Mouse (Mus musculus): Measurements from ENCODE around the gene Fbxl8. TPM values are rescaled to one million over a fixed set of nuclear protein-coding genes. Genes with fewer than 3 reads are reported as not detected.

Fbxl8 gene
- polyA plus RNA-seq, 1 experiment from 2014 or later = 2.9 TPM

MicroRNAs within 50 kb of the gene (microRNA counts, 519-probe panel; counts per million panel counts)
- 1,862 counts per million, percentile 12 among the panel's probes with 10 or more counts for microRNA mmu-miR-328

Small RNA genes within 50 kb of the gene (microRNA-seq; reads per million reads assigned to microRNA genes)
- gene Gm27320 (ENCODE audit: borderline number of aligned reads) (not detected), gene Mir328 (ENCODE audit: borderline number of aligned reads) (182 reads per million, percentile 58 among the genes with 10 or more reads in this experiment)

Other genes with a start within 250 kb of the Fbxl8 start
- not detected in 2 replicates for gene Ces3a, start 216.0 kb upstream of the Fbxl8 start, polyA plus RNA-seq (2014; fragmentation: Nextera tagmentation; extraction: Ambion mirVana)
- gene Ces3b, start 180.9 kb upstream of the Fbxl8 start, polyA plus RNA-seq (2014; fragmentation: Nextera tagmentation; extraction: Ambion mirVana) = not detected in 2 replicates
- gene Ces4a, start 132.8 kb upstream of the Fbxl8 start, polyA plus RNA-seq (2014; fragmentation: Nextera tagmentation; extraction: Ambion mirVana) = not detected in 2 replicates
- gene Cbfb, start 94.0 kb upstream of the Fbxl8 start, polyA plus RNA-seq (2014; fragmentation: Nextera tagmentation; extraction: Ambion mirVana) = 104 and 112 TPM in 2 replicates
- 25.4 and 27.0 TPM in 2 replicates for gene D230025D16Rik, start 39.5 kb upstream of the Fbxl8 start, polyA plus RNA-seq (2014; fragmentation: Nextera tagmentation; extraction: Ambion mirVana)
- gene B3gnt9, start 9.5 kb upstream of the Fbxl8 start, polyA plus RNA-seq (2014; fragmentation: Nextera tagmentation; extraction: Ambion mirVana) = 37.0 and 42.8 TPM in 2 replicates
- 21.1 and 23.3 TPM in 2 replicates for gene Tradd, start within 50 bp of the Fbxl8 start, polyA plus RNA-seq (2014; fragmentation: Nextera tagmentation; extraction: Ambion mirVana)
- gene Hsf4, start 5.2 kb downstream of the Fbxl8 start, polyA plus RNA-seq (2014; fragmentation: Nextera tagmentation; extraction: Ambion mirVana) = 0.38 and 0.49 TPM in 2 replicates
- gene Nol3, start 11.5 kb downstream of the Fbxl8 start, polyA plus RNA-seq (2014; fragmentation: Nextera tagmentation; extraction: Ambion mirVana) = 5.3 and 5.4 TPM in 2 replicates
- gene 4931428F04Rik, start 25.2 kb downstream of the Fbxl8 start, polyA plus RNA-seq (2014; fragmentation: Nextera tagmentation; extraction: Ambion mirVana) = 8.1 and 10.6 TPM in 2 replicates
- 7.7 and 8.9 TPM in 2 replicates for gene Exoc3l, start 31.5 kb downstream of the Fbxl8 start, polyA plus RNA-seq (2014; fragmentation: Nextera tagmentation; extraction: Ambion mirVana)
- gene E2f4, start 33.0 kb downstream of the Fbxl8 start, polyA plus RNA-seq (2014; fragmentation: Nextera tagmentation; extraction: Ambion mirVana) = 72.2 and 73.8 TPM in 2 replicates
- 5.1 and 7.4 TPM in 2 replicates for gene Elmo3, start 41.0 kb downstream of the Fbxl8 start, polyA plus RNA-seq (2014; fragmentation: Nextera tagmentation; extraction: Ambion mirVana)
- 1.4 and 2.4 TPM in 2 replicates for gene Lrrc29, start 61.6 kb downstream of the Fbxl8 start, polyA plus RNA-seq (2014; fragmentation: Nextera tagmentation; extraction: Ambion mirVana)
- gene Tmem208, start 61.7 kb downstream of the Fbxl8 start, polyA plus RNA-seq (2014; fragmentation: Nextera tagmentation; extraction: Ambion mirVana) = 112 and 132 TPM in 2 replicates
- gene Fhod1, start 83.3 kb downstream of the Fbxl8 start, polyA plus RNA-seq (2014; fragmentation: Nextera tagmentation; extraction: Ambion mirVana) = 2.4 and 2.7 TPM in 2 replicates
- 3.0 and 3.3 TPM in 2 replicates for gene Slc9a5, start 84.2 kb downstream of the Fbxl8 start, polyA plus RNA-seq (2014; fragmentation: Nextera tagmentation; extraction: Ambion mirVana)
- gene Plekhg4, start 108.6 kb downstream of the Fbxl8 start, polyA plus RNA-seq (2014; fragmentation: Nextera tagmentation; extraction: Ambion mirVana) = 0.25 and 0.63 TPM in 2 replicates
- gene Kctd19, start 148.9 kb downstream of the Fbxl8 start, polyA plus RNA-seq (2014; fragmentation: Nextera tagmentation; extraction: Ambion mirVana) = not detected in 2 replicates
- 0.46 and 0.58 TPM in 2 replicates for gene Lrrc36, start 148.9 kb downstream of the Fbxl8 start, polyA plus RNA-seq (2014; fragmentation: Nextera tagmentation; extraction: Ambion mirVana)
- 186 and 243 TPM in 2 replicates for gene Tppp3, start 206.9 kb downstream of the Fbxl8 start, polyA plus RNA-seq (2014; fragmentation: Nextera tagmentation; extraction: Ambion mirVana)
- gene Zdhhc1, start 232.3 kb downstream of the Fbxl8 start, polyA plus RNA-seq (2014; fragmentation: Nextera tagmentation; extraction: Ambion mirVana) = 30.1 and 38.6 TPM in 2 replicates